Mouse (Mus musculus) hindbrain, embryonic 16.5 days (tissue): ENCODE data around the gene Mmp28. TPM values are rescaled to one million over a fixed set of nuclear protein-coding genes. Genes with fewer than 3 reads are reported as not detected.
A peak's percentile ranks its signal among the peaks of the same experiment; 100 is the strongest.

ENCODE experiments used
- ATAC-seq: fragments of 200-750 bp; cut with Nextera tagmentation; 2 replicates; pipeline ENCODE4 v1.8.0; 2017; ENCODE audit warnings: moderate TSS enrichment, moderate library complexity
- H3K27ac ChIP-seq: fragments of 300-500 bp; sonication (generic); 2 replicates; pipeline ENCODE4 v1.5.1; 2014; ENCODE audit warnings: low read depth, mild to moderate bottlenecking, control low read depth, low read length, moderate library complexity
- H3K27me3 ChIP-seq: fragments of 300-500 bp; sonication (generic); replicated peaks from 2 replicates; pipeline ENCODE4 v1.6.1; 2014; ENCODE audit warnings: low read length; ENCODE audit not compliant: control insufficient read depth, insufficient read depth
- H3K36me3 ChIP-seq: fragments of 300-500 bp; sonication (generic); 2 replicates; pipeline ENCODE4 v1.6.1; 2014; ENCODE audit warnings: mild to moderate bottlenecking, low read length, moderate library complexity, mixed read lengths; ENCODE audit not compliant: control insufficient read depth, insufficient read depth
- H3K4me1 ChIP-seq: fragments of 300-500 bp; sonication (generic); 2 replicates; pipeline ENCODE4 v1.6.1; 2014; ENCODE audit warnings: low read depth, low read length; ENCODE audit not compliant: control insufficient read depth, insufficient read depth
- H3K4me2 ChIP-seq: fragments of 300-500 bp; sonication (generic); 2 replicates; pipeline ENCODE4 v1.6.1; 2014; ENCODE audit warnings: mild to moderate bottlenecking, low read length, control low read depth, moderate library complexity
- H3K4me3 ChIP-seq: fragments of 300-500 bp; sonication (generic); 2 replicates; pipeline ENCODE4 v1.5.1; 2014; ENCODE audit warnings: mild to moderate bottlenecking, low read length, control low read depth, moderate library complexity
- H3K9ac ChIP-seq: fragments of 300-500 bp; sonication (generic); 2 replicates; pipeline ENCODE4 v1.6.1; 2014; ENCODE audit warnings: low read depth, mild to moderate bottlenecking, control low read depth, low read length, moderate library complexity
- H3K9me3 ChIP-seq: fragments of 300-500 bp; sonication (generic); 2 replicates; pipeline ENCODE4 v1.6.1; 2014; ENCODE audit warnings: mild to moderate bottlenecking, low read length, moderate library complexity; ENCODE audit not compliant: control insufficient read depth
- WGBS: fragments of 180-500 bp; shearing (Covaris S2); extraction: QIAGEN DNeasy Blood & Tissue Kit; methylation state at CpG from one replicate; pipeline ENCODE4 v1.1.7; 2014; 5-methylcytosine and 5-hydroxymethylcytosine counted together
- polyA plus RNA-seq: library from polyadenylated mRNA; unstranded; fragments of >200 nt; fragmentation: Nextera tagmentation; extraction: Ambion mirVana; gene quantifications from 2 replicates; pipeline ENCODE4 v1.2.1, GENCODE M21; 2015

Gene Mmp28
- polyA plus RNA-seq, 1 experiment from 2014 or later = 3.4 TPM

DNA sequence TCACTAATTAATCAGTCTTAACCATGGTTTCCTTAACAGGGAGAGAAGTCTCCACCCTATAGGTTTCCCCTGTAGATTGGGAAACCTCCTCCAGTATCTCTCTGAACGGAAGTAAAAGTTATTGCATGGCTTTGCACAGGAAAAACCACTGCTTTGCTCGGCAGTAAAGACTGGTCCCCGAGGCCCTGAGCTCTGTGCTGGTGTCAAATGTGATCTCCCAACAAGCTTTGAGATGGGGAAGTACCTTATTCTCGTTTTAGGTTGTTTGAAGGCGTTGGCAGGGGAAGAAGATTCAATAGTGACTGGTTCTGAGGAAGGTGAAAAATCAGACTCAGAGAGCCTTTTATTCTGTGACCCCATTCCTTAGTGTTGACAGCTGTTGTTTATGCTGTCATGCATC lies 64.1 kb downstream of the Mmp28 start:
- H3K9ac ChIP-seq = no peak overlapping the region
- no peak overlapping the region for H3K27ac ChIP-seq
- ATAC-seq = no peak
- H3K27me3 ChIP-seq = no peaks in the 10 kb centered on the region
- H3K4me1 ChIP-seq = peaks cover 4% of the 10 kb centered on the region
- H3K9me3 ChIP-seq = no peaks in the 10 kb centered on the region
- H3K4me2 ChIP-seq = no peak overlapping the region
- 83% methylated on average over 5 of the region's 5 CpGs for WGBS
- H3K36me3 ChIP-seq = peaks cover 17% of the 10 kb centered on the region
- no peak overlapping the region for H3K4me3 ChIP-seq

DNA sequence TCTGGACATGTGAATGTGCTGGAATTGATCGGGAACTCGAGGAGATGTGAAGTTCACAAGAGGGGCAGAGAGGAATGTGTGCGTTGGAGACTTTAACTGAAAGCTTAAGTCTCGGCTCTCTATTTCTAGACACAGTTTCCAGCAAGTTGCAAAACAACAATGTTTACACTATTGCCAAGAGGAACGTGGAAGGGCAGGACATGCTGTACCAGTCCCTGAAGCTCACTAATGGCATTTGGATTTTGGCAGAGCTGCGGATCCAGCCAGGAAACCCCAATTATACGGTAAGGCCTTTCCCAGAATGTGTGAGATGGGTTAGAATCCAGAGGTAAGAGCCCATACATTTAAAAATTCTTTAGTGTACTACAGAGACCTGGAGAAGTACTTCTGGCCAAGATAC lies 65.2 kb downstream of the Mmp28 start:
- Histone ChIP-seq H3K9me3 (no peaks in the 10 kb centered on the region), H3K4me2 (no peak overlapping the region), H3K27ac (no peak overlapping the region), H3K27me3 (no peaks in the 10 kb centered on the region), H3K9ac (no peak overlapping the region), H3K4me3 (no peak overlapping the region), H3K4me1 (peaks cover 4% of the 10 kb centered on the region), H3K36me3 (peaks cover 15% of the 10 kb centered on the region)
- ATAC-seq = no peak
- 91% methylated on average over 7 of the region's 7 CpGs for WGBS

DNA sequence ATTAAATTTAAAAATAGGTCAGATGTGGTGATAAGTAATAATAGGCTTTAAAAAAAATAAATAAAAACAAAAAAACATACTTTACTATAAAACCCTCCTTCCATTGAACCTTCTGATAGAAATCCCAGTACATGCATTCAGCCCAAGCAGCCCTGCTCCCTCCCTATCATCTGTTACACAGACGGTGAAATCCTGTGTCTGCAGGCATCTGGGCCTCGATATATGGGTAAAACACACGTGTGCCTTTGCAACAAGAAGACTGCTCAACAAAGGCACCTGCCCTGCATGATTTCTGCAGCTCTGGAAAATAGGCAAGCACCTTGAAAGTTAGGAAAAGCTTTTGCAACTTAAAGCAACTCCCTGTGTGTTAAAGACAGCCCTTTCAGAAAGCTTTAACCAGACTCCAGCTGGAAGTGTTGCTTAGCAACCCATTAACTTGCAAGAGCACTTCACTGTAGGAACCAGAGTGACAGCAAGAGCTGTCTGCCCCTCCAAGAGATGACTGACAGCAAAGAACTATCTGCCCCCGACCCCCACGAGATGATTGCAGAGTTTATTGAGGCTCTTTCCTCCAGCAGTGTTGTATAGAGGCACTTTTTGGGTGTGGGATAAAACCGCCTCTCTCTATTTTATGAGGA lies 68.0 kb downstream of the Mmp28 start:
- Histone ChIP-seq H3K4me2 (no peak overlapping the region), H3K36me3 (peaks cover 18% of the 10 kb centered on the region), H3K4me3 (no peak overlapping the region), H3K9ac (no peak overlapping the region), H3K9me3 (no peaks in the 10 kb centered on the region), H3K27ac (peak overlapping the region; percentile 26; the same call in 1 of the 2 replicates), H3K4me1 (peaks cover 4% of the 10 kb centered on the region), H3K27me3 (no peaks in the 10 kb centered on the region)
- ATAC-seq = no peak; the same call in 1 of the 2 replicates
- 11% methylated on average over 6 of the region's 6 CpGs for WGBS

DNA sequence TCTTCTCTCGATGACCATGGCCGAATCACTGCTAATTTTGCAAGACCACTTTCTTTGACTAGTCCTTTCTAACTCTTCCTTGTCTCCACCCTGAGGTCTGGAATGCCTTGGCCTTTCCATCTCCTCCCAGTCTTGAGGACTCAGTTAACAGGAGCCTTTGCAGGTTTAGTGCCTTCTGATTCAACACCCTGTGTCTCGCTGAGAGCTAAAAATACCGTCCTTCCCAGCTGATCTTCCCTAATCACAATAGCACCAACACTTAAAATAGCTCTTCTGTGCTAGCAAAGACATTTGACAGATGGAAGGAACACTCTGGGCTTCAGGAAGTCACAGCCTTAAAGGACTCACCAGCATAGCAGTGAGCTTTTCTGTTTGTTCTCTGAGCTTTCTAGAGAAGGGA lies 69.8 kb downstream of the Mmp28 start:
- no peak for ATAC-seq
- WGBS = 92% methylated on average over 4 of the region's 4 CpGs
- peaks cover 16% of the 10 kb centered on the region for H3K36me3 ChIP-seq
- H3K9me3 ChIP-seq = no peaks in the 10 kb centered on the region
- H3K9ac ChIP-seq = no peak overlapping the region
- H3K4me1 ChIP-seq = peaks cover 4% of the 10 kb centered on the region
- H3K4me2 ChIP-seq = no peak overlapping the region
- no peaks in the 10 kb centered on the region for H3K27me3 ChIP-seq
- H3K4me3 ChIP-seq = no peak overlapping the region
- H3K27ac ChIP-seq = no peak overlapping the region

Other genes with a start within 250 kb of the Mmp28 start
- gene Slfn14, start 176.3 kb downstream of the Mmp28 start, polyA plus RNA-seq = 0.10 TPM in 1 of 2 replicates, not detected in the other
- gene Ap2b1, start 164.0 kb downstream of the Mmp28 start, polyA plus RNA-seq = 113 and 131 TPM in 2 replicates
- gene Pex12, start 160.5 kb downstream of the Mmp28 start, polyA plus RNA-seq = 15.0 and 16.7 TPM in 2 replicates
- 15.1 and 32.7 TPM in 2 replicates for gene Rasl10b, start 53.9 kb downstream of the Mmp28 start, polyA plus RNA-seq
- gene Gas2l2, start 33.6 kb downstream of the Mmp28 start, polyA plus RNA-seq = 0.92 and 1.2 TPM in 2 replicates
- 0.50 and 0.56 TPM in 2 replicates for gene 1700020L24Rik, start 25.4 kb downstream of the Mmp28 start, polyA plus RNA-seq
- 7.3 and 9.4 TPM in 2 replicates for gene Taf15, start 10.0 kb upstream of the Mmp28 start, polyA plus RNA-seq
- not detected in 2 replicates for gene Heatr9, start 59.1 kb upstream of the Mmp28 start, polyA plus RNA-seq
- gene Ccl5, start 67.4 kb upstream of the Mmp28 start, polyA plus RNA-seq = 0.33 TPM in 1 of 2 replicates, not detected in the other
- 2.1 and 2.4 TPM in 2 replicates for gene Ccl9, start 115.6 kb upstream of the Mmp28 start, polyA plus RNA-seq
- 2.3 and 3.4 TPM in 2 replicates for gene Ccl6, start 130.0 kb upstream of the Mmp28 start, polyA plus RNA-seq
- gene Rpl9-ps1, start 182.6 kb upstream of the Mmp28 start, polyA plus RNA-seq = not detected in 2 replicates
- gene Ccl3, start 186.3 kb upstream of the Mmp28 start, polyA plus RNA-seq = 1.3 and 2.0 TPM in 2 replicates
- 1.1 and 1.4 TPM in 2 replicates for gene Ccl4, start 199.5 kb upstream of the Mmp28 start, polyA plus RNA-seq
- gene Wfdc17, start 240.9 kb upstream of the Mmp28 start, polyA plus RNA-seq = 0.33 and 0.87 TPM in 2 replicates
- gene Wfdc18, start 245.9 kb upstream of the Mmp28 start, polyA plus RNA-seq = not detected in 2 replicates